Mouse (Mus musculus) CD4-positive, CD25-positive, alpha-beta regulatory T cell, adult 4 months (primary cell): Measurements from ENCODE around the gene Ush1c. TPM values are rescaled to one million over a fixed set of nuclear protein-coding genes. Genes with fewer than 3 reads are reported as not detected.

Experiments
- ATAC-seq: one replicate; pipeline ENCODE4 v1.8.0; 2017
- polyA plus RNA-seq, 2 experiments: library from polyadenylated mRNA; unstranded; fragments of 100-300 nt; shearing (Covaris generic); gene quantifications; one replicate each; pipeline ENCODE4 v1.2.1; 2017

Gene Ush1c
- not detected for polyA plus RNA-seq

DNA sequence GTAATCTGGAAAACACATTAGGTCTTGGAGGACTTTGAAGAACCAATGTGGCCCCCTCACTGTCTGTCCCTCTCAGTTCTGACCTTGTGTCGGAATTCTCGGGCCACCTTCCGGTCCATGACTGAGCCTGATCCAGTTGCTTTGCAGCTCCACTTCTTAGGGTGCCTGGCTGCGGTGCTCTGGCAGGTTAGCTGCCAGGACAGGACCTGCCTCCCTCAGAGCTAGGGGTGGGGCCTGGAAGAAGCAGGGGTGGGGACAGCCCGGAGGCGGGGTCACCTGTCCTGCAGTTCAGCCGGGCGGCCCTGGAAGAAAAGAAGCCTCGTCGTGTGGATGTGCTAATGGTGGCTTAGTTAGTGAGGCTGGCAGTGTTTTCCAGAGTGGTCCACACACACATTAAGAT lies at the start of gene Ush1c:
Gene Ush1c, minus strand, starts transcription at position 158 of the 400 bp plus-strand sequence.
- no peak for ATAC-seq

DNA sequence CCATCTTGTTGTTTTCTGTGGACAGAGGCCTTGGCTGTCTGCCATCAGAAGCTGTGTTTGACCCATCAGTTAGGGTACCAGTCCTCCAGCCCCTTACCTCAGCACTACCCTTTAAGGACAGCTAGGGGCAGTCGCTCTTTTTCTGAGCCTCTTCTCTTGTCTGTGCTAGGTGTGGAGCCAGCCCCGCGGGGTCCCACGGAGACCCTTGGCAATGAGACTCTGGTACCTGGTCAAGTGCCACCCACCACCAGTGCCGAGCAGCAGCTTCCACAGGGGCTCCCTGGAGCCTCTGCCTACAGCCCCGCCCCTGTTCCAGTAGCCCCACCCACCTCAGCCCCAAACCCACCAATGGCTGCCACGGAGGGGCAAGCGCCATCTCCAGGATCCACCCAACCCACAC lies 48.7 kb upstream of the Ush1c start:
- ATAC-seq: no peak

DNA sequence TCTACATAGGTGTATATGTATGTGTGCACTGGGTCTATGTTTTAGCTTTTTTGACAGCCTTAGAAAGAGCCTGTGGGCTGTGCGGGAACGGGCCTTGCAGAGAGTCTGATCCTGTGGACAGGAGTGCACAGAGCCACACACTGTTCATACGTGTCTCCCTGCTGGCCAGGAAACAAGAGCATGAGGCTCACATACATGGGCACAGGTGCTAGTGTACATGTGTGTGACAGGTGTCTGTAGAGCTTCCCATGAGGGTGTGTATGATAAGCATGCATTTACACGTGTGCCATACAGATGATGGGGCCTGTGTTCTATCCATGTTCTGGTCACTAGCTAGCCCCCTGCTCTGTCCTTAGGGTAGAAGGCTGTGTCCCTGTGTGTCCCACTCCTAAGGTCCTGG lies 48.1 kb upstream of the Ush1c start:
- ATAC-seq: no peak

DNA sequence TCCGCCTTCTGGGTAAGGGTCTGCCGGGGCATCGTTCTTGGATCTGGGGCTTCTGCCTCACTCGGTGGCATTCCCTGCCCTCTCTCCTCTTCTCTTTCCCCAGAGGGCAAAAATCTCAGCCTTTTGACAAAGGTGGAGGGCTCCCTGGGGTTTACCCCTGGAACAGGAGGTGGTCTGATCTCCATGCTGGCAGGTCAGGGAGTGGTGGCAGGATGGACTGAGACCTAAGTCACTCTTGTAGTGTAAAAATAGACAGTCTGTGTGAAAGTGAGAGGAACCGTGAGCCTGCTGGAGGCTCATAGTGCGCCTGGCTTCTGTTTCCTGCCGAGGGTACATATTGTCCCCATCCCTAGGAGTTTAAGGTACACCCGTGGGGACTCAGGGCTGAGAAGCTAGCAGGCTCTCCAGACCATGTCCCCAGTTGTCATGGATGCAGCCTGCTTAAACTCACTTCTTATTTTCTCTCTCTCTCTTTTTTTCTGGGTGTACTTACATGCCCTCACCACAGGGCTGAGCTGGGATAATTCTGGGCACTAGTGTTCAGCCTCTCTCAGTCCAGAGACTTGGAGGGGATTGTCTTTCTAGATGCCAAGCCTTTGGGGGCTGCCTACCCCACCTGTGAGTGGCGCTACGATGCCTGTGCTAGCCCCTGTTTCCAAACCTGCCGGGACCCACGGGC lies 47.0 kb upstream of the Ush1c start:
- no peak for ATAC-seq

DNA sequence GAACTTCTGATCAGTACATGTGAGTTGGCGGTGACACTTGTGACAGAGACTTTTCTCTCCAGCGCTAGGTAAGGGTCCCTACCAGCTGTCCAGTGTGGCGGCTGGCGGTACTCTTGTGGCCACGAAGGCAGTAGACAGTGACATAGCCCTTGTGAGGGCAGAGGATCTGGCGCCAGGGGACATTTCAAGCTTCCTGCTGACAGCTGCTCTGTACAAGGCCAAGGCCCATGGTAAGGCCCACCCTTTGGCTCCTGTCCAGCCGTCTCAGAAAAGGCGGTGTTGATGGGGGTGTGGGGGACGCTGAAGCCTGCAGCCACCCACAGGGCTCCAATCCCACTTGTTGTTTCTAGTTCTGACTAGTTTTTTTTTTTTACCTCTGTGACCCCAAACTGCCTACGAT lies 45.4 kb upstream of the Ush1c start:
- ATAC-seq: no peak

DNA sequence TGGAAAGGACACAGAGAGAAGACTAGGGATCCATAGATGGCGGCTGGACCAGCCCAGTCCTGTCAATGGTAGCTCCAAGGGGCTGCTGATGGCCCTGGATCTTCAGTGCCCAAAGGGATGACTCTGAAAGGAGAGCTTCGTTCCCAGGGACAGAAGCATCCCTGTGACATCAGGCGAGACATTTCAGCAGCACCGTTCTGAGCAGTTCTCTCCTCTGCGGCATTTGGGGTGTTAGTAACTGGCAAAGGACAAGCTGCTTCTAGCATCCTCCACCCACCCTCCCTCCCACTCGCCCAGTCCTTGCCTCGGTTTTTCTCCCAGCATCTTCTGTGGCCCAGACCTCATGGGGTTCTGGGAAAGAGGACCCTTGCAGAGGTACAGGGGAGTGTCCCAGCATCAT lies 44.0 kb upstream of the Ush1c start:
- no peak for ATAC-seq

DNA sequence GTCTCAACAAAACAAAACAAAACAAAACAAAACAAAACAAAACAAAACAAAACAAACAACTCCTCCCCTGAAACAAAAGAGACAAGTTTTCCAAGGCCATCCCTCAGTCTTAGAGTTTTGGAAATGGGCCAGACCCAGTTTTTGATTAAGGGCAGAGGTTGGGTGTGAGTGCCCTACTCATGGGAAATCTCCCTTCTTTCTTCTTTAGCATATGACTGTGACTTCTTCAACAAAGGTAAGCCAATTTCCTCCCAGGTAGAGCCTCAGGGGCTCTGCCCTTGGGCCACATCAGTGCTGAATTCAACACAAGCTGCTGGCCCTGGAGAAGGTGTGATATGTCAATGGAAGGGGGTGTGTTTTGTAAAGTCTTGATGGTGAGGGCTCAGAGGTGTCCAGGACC lies 42.6 kb upstream of the Ush1c start:
- ATAC-seq: no peak

DNA sequence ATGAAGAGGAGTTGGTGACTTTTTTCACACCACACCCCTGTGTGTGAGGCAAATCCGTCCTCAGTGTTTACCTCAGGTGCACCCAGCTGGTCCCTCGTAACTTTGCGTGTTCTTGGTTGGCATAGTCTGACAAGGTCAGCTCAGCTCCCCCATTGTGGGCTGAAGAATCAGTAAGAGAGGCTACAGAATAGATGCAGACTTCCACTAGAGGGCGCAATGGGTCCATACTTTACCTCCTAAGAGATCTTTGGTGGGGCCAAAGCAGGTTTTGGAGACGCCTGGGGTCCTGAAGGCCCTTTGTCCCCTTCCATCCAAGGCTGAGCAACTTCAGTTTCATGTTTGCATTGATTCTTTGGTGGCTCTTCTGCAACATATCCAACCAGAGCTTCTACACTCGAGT lies 41.6 kb upstream of the Ush1c start:
- ATAC-seq: no peak

DNA sequence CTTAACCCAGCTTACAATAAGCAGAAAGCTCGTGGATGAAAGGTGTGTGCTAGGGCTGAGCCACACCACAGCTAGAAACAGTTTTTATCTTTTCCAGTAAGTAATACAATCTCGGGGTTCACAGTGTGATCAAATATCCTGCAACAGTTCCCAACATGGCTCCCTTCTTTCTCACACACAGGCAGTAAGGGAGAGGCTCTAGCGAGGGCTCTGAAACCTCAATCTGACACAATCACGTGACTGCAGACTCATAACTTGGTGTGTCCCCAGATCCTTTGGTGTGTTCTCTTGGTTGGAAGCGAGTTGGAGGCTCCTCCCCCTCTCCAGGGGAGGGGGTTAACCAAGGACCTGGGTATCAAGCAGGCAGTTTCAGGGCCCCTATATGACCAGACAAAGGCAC lies 37.9 kb upstream of the Ush1c start:
- ATAC-seq: no peak

DNA sequence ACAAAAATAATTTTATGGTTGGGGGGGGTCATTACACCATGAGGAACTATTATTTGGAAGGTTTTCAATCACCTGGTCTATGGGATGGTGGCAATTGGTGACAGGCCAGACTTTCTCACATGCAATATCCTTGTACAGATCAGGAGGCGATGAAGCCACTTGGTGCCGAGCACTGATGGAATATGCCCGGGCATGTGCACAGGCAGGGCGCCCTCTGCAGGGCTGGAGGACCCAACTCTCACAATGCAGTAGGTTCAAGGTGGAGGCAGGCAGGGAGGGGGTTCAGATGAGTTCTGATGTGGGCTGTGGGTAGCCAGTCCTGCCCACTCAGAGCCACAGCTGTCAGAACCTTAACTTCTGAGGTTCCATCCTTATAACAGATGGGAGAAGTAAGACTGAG lies 13.5 kb upstream of the Ush1c start:
- ATAC-seq: no peak

DNA sequence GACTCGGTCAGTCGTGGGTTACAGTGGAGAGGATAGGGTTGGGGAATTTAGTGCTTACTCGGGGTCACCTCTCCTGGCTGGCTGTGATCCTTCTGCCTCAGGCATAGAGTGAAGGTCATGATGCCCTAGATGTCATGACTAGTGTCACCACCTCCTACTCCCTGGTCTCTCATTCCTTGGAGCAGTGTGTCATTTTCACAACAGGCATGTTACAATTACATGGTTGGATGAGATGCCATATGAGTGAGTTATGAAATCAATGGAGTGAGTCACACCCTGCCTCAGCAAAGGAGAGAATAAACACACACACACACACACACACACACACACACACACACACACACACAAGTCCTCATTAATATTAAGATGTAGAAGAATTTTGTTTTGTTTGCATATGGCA lies 9.3 kb upstream of the Ush1c start:
- ATAC-seq: no peak

DNA sequence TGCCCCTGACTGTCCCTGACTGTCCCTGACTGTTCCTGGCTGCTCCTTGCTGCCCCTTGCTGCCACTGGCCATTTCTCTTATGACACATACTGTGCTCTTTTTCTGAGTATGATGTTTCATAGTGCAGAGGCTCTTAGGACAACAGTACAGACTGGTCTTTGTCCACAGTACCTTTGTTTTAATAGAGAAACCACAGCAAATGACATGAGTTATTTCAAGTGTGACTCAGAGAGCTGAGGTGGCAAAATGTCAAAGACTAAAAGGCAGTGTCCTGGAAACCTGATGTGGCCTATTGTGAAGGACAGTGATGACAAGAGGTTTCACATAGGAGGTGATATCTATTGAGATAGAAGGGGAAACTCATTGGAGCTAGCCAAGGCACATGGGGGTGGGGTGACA lies 8.6 kb upstream of the Ush1c start:
- no peak for ATAC-seq

DNA sequence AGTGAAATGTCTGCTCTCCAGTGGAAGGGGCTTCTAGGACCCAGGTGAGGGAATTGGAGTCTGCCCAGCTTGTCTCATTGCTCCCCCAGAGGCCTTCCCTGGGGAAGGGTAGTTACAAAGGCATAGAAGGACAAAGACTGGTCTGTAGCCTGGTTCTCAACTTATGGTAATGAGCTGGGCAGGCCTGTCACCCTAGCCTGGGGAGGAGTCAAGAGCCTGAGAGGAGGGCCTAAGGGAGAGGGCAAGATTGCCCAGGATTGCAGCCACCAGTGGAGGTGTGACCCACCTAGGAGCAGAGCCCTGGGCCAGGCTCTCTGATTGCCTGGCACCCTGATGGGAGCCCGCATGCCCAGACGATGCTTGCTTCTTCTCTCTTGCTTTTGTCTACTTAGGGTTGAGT lies 2.4 kb upstream of the Ush1c start, which contains the start of gene Otog:
Gene Otog, plus strand, starts transcription at position 292 of the 400 bp plus-strand sequence.
- no peak for ATAC-seq

DNA sequence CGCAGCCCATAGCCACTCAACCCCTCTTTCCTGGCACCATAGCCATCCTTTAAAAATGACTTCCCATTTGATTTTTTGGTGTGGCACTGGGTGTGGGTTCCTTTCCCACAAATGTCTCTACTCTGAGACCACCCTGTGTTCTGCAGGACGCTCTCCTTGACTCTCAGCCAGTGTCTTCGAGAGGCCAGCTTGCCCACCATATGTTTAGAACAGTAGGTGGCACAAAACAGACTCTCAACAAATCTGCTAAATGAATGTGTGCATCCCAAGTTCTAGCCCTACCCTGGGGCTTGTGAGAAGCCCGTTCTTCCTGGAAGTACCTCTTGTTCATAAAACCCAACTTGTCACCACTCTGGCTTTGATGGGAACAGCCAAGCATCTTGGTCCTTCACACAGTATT lies 1.8 kb upstream of the Ush1c start:
- no peak for ATAC-seq

DNA sequence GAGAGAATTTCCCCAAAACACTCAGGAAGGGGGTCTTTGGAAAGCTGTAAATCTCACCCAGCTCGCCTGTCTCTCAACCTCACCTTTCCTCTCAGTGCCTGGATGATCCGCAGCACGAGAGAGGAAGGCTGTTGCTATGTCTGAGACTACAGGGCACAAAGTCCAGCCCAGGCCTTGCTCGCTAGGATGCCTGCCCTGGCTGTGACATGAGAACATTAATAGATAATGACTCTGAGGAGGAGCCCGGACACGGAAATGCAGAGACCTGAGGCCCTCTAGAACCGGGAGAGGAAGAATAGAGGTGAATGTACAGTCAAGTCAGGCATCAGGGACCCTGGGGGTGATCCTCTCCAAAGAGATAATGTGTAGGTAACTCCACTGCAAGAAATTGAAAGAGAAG lies 1.1 kb downstream of the Ush1c start:
- ATAC-seq: no peak

DNA sequence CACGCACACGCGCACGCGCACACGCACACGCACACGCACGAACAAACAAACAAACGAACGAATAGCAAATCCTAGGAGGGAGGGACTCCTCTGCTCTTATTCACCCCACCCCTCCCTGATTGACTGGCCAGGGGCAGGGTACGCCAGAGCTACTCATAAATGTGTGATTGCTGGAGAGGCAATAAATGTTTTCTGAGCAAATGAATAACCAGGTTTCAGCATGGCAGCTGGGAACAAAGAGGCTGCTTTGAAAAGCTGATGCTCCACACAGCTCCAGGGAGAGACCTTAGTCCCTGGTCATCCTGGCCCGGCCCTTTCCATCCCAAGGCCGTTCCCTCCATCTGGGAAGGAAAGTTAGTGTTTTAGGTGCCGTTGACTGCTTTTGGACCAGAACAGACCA lies 1.9 kb downstream of the Ush1c start:
- no peak for ATAC-seq

DNA sequence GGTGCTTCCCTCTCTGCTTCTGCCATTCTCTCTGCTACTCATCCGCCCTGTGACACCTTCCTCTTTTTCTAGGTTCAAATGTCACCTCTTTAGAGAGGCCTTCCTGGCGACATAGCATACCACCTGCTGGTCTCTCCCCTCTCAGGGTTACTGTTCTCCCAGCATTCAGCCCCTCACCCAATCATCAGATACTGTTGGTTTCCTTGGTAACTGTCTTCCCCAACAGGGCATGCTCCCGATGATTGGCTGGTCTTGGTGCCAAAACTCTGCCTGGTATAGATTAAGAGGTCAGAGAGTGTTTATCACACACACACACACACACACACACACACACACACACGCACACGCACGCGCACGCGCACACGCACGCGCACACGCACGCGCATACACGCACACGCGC lies 2.4 kb downstream of the Ush1c start:
- no peak for ATAC-seq

DNA sequence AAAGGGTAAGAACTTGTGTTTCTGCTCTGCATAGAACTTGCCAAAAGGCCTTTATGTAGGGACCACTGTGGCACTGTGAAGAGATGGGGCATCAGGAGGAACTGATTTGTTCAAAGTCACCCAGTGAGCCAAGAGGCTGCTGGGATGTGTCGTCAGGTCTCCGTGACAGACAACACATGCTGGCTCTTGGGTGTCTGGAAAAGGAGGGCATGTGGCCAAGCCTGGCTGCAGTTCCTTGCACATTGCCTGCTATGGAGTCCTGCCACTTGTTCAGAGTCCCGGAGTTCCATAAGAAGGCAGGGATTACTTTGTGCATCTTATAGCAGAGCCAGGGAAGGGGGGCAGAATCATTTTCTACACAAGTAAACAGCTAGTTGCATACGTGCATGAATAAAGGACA lies 11.4 kb downstream of the Ush1c start:
- ATAC-seq: no peak

DNA sequence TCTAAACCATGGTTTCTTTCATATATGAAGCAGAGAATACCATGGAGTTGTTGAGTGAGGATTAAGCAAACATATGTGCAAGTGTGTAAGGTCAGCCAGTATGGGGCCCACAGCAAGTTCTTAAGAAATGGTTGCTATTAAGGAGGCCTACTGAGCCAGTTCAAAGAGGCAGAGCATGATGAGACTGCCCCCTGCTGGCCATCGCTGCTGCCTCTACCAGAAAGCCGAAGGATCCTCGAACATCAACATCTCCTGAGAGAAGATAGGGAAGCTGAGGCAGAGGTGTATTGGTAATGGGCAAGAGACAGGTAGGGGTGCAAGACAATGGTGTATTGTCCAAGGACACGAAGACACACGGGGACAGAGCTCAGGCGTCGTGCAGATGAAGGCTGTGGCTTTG lies 12.1 kb downstream of the Ush1c start:
- ATAC-seq: no peak

DNA sequence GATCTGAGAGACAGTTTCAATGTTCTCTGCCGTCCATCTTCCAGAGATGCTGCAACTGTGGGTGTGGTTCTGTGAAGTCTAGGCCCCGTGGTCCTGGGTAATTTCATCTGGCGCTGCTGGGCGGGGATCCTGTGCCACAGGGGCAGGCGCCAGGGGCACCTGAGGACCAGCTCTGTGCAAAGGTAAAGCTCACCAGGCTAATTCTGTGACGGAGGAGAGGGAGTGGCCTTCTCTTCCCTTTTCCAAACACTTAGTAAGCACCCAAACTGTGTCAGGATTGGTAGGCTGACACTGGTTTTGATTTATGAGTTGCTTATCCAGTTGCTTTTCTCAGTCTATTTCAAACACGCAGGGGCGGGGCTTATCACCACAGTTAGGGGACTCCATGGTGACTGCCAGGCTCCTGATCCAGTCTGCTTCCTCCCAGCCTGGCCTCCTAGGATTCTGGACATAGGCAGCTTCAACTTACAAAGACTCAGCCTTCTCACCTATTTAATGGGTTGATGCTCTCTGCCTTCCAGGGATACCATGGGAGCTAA lies 17.6 kb downstream of the Ush1c start:
- no peak for ATAC-seq

DNA sequence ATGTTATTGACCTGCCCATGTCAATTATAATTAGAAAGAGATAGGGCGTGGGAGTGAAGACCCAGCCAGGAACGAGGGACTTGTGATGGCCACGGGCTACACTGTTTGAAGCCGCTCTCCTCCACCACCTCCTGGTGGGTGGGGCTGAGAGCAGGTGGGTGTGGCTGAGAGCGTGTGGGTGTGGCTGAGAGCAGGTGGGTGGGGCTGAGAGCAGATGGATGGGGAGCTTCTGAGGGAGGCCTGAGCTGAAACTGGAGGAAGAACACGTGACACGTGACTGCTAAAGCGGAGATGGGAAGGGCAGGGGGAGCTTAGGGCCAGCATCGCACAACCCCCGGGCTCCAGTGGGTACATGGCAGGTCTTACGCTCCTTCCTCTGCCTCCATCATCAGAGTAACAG lies 19.9 kb downstream of the Ush1c start:
- no peak for ATAC-seq

DNA sequence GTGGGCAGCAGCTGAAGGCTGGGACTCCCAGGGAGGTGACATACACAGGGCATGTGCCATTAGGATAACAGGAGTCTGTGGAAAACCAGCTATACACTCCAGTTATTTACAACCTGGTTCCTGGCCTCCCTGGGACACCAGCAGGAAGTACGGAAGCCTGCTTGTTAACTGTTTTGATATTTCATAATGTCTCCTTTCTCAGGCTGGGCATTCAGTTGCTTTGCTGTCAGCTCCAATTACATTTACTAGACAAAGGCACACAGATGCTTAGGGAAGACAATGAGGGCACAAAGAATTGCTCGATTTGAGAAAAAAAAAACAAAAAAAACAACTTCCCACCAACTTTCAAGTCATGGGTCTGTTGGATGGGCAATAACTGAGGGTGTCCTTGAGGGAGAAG lies 21.8 kb downstream of the Ush1c start:
- no peak for ATAC-seq

DNA sequence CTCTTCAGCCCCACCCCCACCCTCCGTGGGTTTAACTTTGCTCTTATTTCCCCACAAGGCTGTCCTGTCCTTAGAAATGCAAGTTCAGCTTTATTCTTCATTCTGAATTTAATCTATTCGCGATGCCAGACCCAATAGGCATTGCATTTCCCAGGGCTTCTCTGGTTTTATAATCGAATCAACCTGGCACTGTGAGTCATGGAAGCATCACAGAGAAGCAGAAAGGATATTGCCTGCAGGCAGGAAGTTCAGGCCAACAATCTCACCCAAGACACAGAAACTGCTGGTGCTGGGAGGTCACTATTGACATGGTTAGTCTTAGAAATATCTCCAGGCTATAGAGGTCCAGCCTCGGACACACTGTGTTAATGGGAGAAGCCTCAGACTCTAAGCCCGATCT lies 28.0 kb downstream of the Ush1c start:
- ATAC-seq: no peak

DNA sequence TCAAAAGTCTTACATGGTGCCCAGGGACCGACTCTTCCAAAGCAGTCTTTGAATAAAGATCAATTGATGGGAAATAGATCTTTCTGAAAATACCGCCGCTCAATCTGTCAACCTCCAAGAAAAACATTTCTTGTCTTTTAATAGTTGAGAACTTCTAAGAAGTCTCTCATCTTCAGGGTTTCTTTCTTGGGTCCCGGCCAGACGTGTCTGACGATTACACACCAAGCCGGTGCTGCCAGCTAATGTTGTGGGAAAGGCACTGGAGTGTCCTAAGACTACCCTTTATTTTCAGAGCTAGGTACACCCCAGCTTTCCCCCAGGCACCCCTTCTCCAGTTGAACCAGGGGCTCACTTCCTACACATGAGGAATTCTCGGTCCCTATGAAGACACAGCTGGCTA lies 30.2 kb downstream of the Ush1c start:
- no peak for ATAC-seq

DNA sequence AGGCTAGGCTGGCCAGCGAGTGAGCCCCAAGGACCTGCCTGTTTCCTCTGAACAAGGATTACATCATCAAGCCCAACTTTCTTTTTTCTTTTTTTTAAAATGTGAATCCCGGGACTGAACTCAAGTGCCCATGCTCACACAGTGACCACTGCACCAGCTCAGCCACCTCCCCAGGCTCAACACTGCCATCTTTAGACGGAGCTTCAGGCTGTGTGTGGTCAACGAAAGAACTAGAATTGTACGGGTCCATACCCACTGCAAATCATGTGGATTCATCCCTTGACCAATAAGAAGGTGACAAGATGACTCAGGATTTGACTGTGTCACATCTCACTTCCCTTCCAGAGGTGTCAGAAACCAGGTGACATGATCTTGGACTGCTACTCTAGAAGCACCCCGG lies 33.5 kb downstream of the Ush1c start:
- ATAC-seq: no peak
